Mouse (Mus musculus) kidney, adult 11 months (tissue): ENCODE measurements around the gene Npvf.

Experiments used
- DNase-seq: peaks from one replicate; pipeline ENCODE4 v3.0.0; 2022

The Npvf gene

GRCm38 (mm10) chr6:50654356-50654755 is at the start of gene Npvf:
Gene Npvf (minus strand): TSS chr6:50654439.
- no peak for DNase-seq

- no peak for DNase-seq
Measured at GRCm38 (mm10) chr6:50689121-50689815, 35.0 kb upstream of the Npvf start.

GRCm38 (mm10) chr6:50684646-50685415 is 30.6 kb upstream of the Npvf start:
- DNase-seq: no peak

GRCm38 (mm10) chr6:50681491-50681890 is 27.3 kb upstream of the Npvf start:
- DNase-seq: no peak

- no peak for DNase-seq
Measured at GRCm38 (mm10) chr6:50680224-50681215, 26.3 kb upstream of the Npvf start.

- no peak for DNase-seq
Measured at GRCm38 (mm10) chr6:50679486-50679828, 25.2 kb upstream of the Npvf start.

- peak; percentile 30 for DNase-seq
Measured at GRCm38 (mm10) chr6:50678826-50679485, 24.7 kb upstream of the Npvf start.

GRCm38 (mm10) chr6:50671191-50671590 is 17.0 kb upstream of the Npvf start:
- no peak for DNase-seq

- no peak for DNase-seq
Measured at GRCm38 (mm10) chr6:50666937-50667336, 12.7 kb upstream of the Npvf start.

GRCm38 (mm10) chr6:50665020-50665419 is 10.8 kb upstream of the Npvf start:
- no peak for DNase-seq

GRCm38 (mm10) chr6:50664193-50664592 is 10.0 kb upstream of the Npvf start:
- no peak for DNase-seq

- DNase-seq: peak; percentile 9
Measured at GRCm38 (mm10) chr6:50662925-50663583, 8.8 kb upstream of the Npvf start.

GRCm38 (mm10) chr6:50661729-50662128 is 7.5 kb upstream of the Npvf start:
- no peak for DNase-seq

- no peak for DNase-seq
Measured at GRCm38 (mm10) chr6:50658466-50658865, 4.2 kb upstream of the Npvf start.

GRCm38 (mm10) chr6:50658018-50658417 is 3.8 kb upstream of the Npvf start:
- DNase-seq: no peak

GRCm38 (mm10) chr6:50656426-50656825 is 2.2 kb upstream of the Npvf start:
- DNase-seq: no peak

GRCm38 (mm10) chr6:50655925-50656324 is 1.7 kb upstream of the Npvf start:
- DNase-seq: no peak

- peak; percentile 85 for DNase-seq
Measured at GRCm38 (mm10) chr6:50647656-50648055, 6.6 kb downstream of the Npvf start.

- DNase-seq: no peak
Measured at GRCm38 (mm10) chr6:50646659-50647058, 7.6 kb downstream of the Npvf start.

- DNase-seq: no peak
Measured at GRCm38 (mm10) chr6:50644701-50645100, 9.5 kb downstream of the Npvf start.

GRCm38 (mm10) chr6:50641898-50642297 is 12.3 kb downstream of the Npvf start:
- peak; percentile 14 for DNase-seq

GRCm38 (mm10) chr6:50640377-50640776 is 13.9 kb downstream of the Npvf start:
- no peak for DNase-seq
